Mouse (Mus musculus) midbrain, embryonic 16.5 days (tissue): ENCODE measurements at regions not wholly inside any gene's neighbourhood (a gene's known extent, or its start where the extent isn't known, plus 50 kb on each side); places are given as distances from the start of the nearest gene placed in this dataset.

Experiments
- ATAC-seq: fragments of 200-750 bp; cut with Nextera tagmentation; 2 replicates; pipeline ENCODE4 v1.8.0; 2017; ENCODE audit warnings: moderate TSS enrichment
- H3K27ac ChIP-seq: fragments of 300-500 bp; sonication (generic); 2 replicates; pipeline ENCODE4 v1.5.1; 2014; ENCODE audit warnings: mild to moderate bottlenecking, low read length, mixed read lengths
- H3K27me3 ChIP-seq: fragments of 300-500 bp; sonication (generic); 2 replicates; pipeline ENCODE4 v1.6.1; 2014; ENCODE audit warnings: low read depth, low read length, mixed read lengths; ENCODE audit not compliant: control insufficient read depth, insufficient read depth
- H3K36me3 ChIP-seq: fragments of 300-500 bp; sonication (generic); 2 replicates; pipeline ENCODE4 v1.6.1; 2014; ENCODE audit warnings: mild to moderate bottlenecking, low read length, moderate library complexity, mixed read lengths; ENCODE audit not compliant: control insufficient read depth, insufficient read depth
- H3K4me1 ChIP-seq: fragments of 300-500 bp; sonication (generic); 2 replicates; pipeline ENCODE4 v1.6.1; 2014; ENCODE audit warnings: mild to moderate bottlenecking, low read length, mixed read lengths; ENCODE audit not compliant: control insufficient read depth, insufficient read depth
- H3K4me2 ChIP-seq: fragments of 300-500 bp; sonication (generic); 2 replicates; pipeline ENCODE4 v1.6.1; 2014; ENCODE audit warnings: mild to moderate bottlenecking, low read length, mixed read lengths
- H3K4me3 ChIP-seq: fragments of 300-500 bp; sonication (generic); 2 replicates; pipeline ENCODE4 v1.5.1; 2014; ENCODE audit warnings: low read depth, mild to moderate bottlenecking, low read length, moderate library complexity, mixed read lengths
- H3K9ac ChIP-seq: fragments of 300-500 bp; sonication (generic); 2 replicates; pipeline ENCODE4 v1.6.1; 2014; ENCODE audit warnings: low read depth, low read length, mixed read lengths
- H3K9me3 ChIP-seq: fragments of 300-500 bp; sonication (generic); replicated peaks from 2 replicates; pipeline ENCODE4 v1.6.1; 2014; ENCODE audit warnings: mild to moderate bottlenecking, low read length, mixed read lengths; ENCODE audit not compliant: control insufficient read depth, poor library complexity, severe bottlenecking
- WGBS: fragments of 180-500 bp; shearing (Covaris S2); extraction: QIAGEN DNeasy Blood & Tissue Kit; methylation state at CpG from one replicate; pipeline ENCODE4 v1.1.7; 2014; 5-methylcytosine and 5-hydroxymethylcytosine counted together

DNA sequence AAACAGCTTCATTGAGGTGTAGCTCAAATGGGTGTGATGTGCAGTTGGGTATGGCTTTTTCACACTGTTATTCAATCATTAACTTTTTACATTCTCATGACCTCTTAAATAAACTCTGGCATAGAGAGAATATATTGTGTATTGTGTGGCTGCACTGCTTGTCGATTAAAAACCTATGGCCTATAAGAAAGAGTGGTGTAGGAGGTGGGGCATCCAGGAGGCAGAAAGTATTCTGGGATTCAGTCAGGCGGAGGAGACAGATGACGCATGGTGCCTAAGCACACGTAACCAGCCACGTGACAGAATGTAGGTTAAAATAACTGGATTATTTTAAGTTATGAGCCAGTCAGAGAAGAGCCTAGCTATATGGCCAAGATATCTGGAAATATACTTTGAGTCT lies 78.2 kb upstream of the Slc16a7 start:
- Histone ChIP-seq H3K27ac (no peak overlapping the region), H3K9me3 (no peaks in the 10 kb centered on the region), H3K9ac (no peak overlapping the region), H3K36me3 (no peaks in the 10 kb centered on the region), H3K4me3 (no peak overlapping the region), H3K27me3 (no peaks in the 10 kb centered on the region), H3K4me1 (no peaks in the 10 kb centered on the region), H3K4me2 (no peak overlapping the region)
- no peak for ATAC-seq
- WGBS, result 94% methylated on average over 5 of the region's 5 CpGs

DNA sequence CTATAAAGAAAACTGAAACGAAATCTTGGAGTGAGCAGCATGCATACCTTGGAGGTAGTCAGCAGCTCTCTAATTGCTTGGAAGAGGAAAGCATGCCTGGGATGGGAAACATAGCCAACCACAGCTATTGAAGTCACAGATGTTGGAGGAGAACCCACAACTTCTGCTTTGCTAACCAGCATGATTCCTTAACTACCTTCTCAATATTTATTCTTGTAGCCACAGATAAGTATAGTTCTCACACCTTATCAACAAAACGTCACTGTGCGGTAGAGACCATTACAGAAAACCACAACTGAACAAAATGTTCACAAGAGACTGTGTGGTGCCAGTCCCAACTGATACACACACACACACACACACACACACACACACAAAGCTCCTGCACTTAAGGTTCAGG lies 99.1 kb upstream of the Slc16a7 start:
- Histone ChIP-seq H3K4me3 (no peak overlapping the region), H3K27ac (no peak overlapping the region), H3K36me3 (no peaks in the 10 kb centered on the region), H3K4me2 (no peak overlapping the region), H3K9me3 (no peaks in the 10 kb centered on the region), H3K9ac (no peak overlapping the region), H3K4me1 (no peaks in the 10 kb centered on the region), H3K27me3 (no peaks in the 10 kb centered on the region)
- ATAC-seq, result no peak
- WGBS, result 88% methylated on average over 3 of the region's 3 CpGs

DNA sequence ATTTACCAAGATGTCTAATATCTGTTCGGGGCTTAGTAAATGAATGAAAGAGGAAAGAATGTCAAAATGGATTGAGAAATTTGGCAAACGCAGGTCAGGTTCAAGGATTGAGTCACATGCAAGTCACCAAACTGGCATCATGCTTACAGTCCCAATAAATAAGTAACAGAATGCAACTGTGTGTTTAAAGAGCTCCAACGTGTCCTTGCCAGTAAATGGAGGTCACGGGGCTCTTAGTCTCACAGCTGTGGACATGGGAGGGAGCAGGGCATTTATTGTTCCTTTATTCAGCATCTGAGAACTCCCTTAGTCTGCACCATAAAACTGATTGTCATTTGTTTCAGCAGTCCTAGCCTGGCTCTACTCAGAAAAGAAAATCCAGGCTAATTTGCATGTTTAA lies 101.1 kb upstream of the Slc16a7 start:
- Histone ChIP-seq H3K4me1 (no peaks in the 10 kb centered on the region), H3K27ac (no peak overlapping the region), H3K4me3 (no peak overlapping the region), H3K27me3 (no peaks in the 10 kb centered on the region), H3K9me3 (no peaks in the 10 kb centered on the region), H3K4me2 (no peak overlapping the region), H3K36me3 (no peaks in the 10 kb centered on the region), H3K9ac (no peak overlapping the region)
- ATAC-seq, result no peak
- 57% methylated on average over 4 of the region's 4 CpGs for WGBS

DNA sequence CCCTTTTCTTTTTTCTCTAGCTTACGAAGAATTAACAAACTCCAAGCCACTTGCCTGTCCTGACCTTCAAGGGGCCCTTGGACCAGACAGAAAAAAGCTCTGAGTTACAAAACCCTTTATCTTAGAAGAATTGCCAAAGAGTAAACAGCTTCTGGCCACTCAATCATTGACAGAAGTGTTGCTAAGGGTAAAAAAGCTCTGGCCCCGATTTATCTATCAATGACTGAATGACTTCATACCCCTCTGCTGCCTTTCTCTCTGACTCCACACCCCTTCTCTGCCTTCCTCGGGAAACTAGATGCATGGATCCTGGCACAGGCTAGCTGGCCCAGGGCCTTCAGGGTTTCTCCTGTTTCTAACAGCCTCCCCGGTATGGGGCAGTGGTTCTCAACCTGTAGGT lies 105.2 kb upstream of the Slc16a7 start:
- H3K27ac ChIP-seq, result no peak overlapping the region
- H3K9me3 ChIP-seq, result no peaks in the 10 kb centered on the region
- no peaks in the 10 kb centered on the region for H3K36me3 ChIP-seq
- no peaks in the 10 kb centered on the region for H3K27me3 ChIP-seq
- no peak for ATAC-seq
- WGBS, result 85% methylated on average over 4 of the region's 4 CpGs
- H3K4me2 ChIP-seq, result no peak overlapping the region
- H3K4me1 ChIP-seq, result no peaks in the 10 kb centered on the region
- no peak overlapping the region for H3K4me3 ChIP-seq
- no peak overlapping the region for H3K9ac ChIP-seq

DNA sequence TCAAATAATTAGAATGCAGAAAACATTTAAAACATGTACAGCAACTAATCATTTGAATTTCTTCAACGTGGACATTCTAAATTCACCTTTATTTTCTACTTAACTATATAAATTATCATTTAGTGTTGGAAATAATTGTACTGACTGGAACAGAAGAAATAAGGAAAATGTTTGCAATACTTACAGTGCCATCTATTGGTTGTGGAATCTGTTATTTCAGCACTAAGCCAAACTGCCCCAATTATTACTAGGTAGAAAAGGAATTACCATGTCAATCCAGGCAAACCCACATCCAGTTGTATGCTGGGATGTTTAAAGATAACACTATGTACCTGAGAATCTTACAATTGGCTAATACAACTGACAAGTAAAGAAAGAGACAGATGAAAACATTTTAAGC lies 109.1 kb upstream of the Slc16a7 start:
- Histone ChIP-seq H3K9me3 (0 out of 2 replicates have a peak, but pooled peaks cover 3% of the 10 kb centered on the region), H3K27me3 (no peaks in the 10 kb centered on the region), H3K36me3 (no peaks in the 10 kb centered on the region), H3K4me2 (no peak overlapping the region), H3K9ac (no peak overlapping the region), H3K4me1 (peaks cover 2% of the 10 kb centered on the region; the same call in 1 of the 2 replicates), H3K27ac (no peak overlapping the region), H3K4me3 (no peak overlapping the region)
- 29% methylated on average over 1 of the region's 1 CpGs for WGBS
- no peak for ATAC-seq

DNA sequence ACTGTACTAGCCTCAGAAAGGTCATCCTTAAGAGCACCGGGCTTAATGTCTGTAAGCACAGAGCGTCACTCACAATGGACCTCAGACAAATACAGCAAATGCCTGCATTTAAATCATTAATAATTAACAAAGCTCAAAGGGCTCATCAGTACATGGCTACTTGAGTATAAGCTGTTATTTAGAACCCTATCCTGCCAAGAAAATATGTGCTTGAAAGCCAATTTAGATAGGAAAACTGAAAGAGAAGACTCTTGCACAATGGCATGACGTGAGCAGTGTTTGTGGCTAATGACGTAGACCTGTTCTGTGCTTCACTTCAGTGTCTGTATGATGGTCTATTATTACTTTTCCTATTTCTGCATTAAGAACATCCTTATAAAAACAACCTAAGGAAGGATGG lies 111.1 kb upstream of the Slc16a7 start:
- no peak overlapping the region for H3K9ac ChIP-seq
- no peak overlapping the region for H3K27ac ChIP-seq
- 0 out of 2 replicates have a peak, but pooled peaks cover 3% of the 10 kb centered on the region for H3K9me3 ChIP-seq
- H3K4me3 ChIP-seq, result no peak overlapping the region
- no peaks in the 10 kb centered on the region for H3K27me3 ChIP-seq
- no peak overlapping the region for H3K4me2 ChIP-seq
- WGBS, result 73% methylated on average over 4 of the region's 4 CpGs
- ATAC-seq, result no peak
- no peaks in the 10 kb centered on the region for H3K36me3 ChIP-seq
- H3K4me1 ChIP-seq, result peaks cover 2% of the 10 kb centered on the region; the same call in 1 of the 2 replicates

DNA sequence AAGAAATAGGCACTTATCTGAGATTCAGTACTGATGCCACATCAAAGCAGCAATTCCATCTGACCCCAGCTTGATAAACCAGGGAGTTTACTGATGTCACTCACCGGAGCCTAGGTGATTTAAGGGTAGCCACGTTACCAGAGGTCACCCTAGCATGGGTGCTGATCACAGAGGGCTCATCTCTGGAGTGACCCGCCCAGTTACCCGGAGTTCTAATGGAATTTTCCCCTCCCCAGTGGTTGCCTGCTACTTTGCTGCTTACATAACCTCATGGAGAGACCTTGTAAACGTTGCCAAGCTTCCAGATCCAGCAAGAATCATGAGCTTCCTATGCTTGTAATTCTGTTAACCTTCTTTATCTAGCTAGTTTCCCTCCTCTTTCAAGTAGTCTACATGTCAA lies 125.8 kb upstream of the Slc16a7 start:
- Histone ChIP-seq H3K36me3 (no peaks in the 10 kb centered on the region), H3K4me2 (no peak overlapping the region), H3K9me3 (no peaks in the 10 kb centered on the region), H3K27ac (no peak overlapping the region), H3K27me3 (no peaks in the 10 kb centered on the region), H3K9ac (no peak overlapping the region), H3K4me1 (no peaks in the 10 kb centered on the region), H3K4me3 (no peak overlapping the region)
- no peak for ATAC-seq
- 77% methylated on average over 5 of the region's 5 CpGs for WGBS

DNA sequence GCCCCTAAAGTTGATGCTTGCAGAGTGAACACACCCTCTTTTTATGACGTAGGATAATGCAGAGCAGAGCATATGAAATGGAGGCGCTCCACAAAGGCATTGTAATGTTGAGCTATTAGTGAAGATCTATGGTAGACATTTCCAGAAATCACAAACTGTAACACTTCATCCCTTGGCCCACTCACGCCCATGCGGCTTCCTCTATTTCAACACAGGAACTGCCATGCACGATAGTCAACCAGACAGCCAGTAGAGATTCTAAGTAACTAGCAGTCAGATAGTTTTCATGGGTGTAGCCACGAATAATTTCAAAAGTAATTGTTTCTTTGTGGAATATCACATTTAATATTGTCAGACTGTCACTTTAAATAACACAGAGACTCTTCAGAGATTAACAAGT lies 141.6 kb upstream of the Slc16a7 start:
- 89% methylated on average over 6 of the region's 6 CpGs for WGBS
- ATAC-seq, result no peak
- no peaks in the 10 kb centered on the region for H3K36me3 ChIP-seq
- H3K4me3 ChIP-seq, result no peak overlapping the region
- H3K27ac ChIP-seq, result no peak overlapping the region
- H3K27me3 ChIP-seq, result no peaks in the 10 kb centered on the region
- no peaks in the 10 kb centered on the region for H3K9me3 ChIP-seq
- no peak overlapping the region for H3K9ac ChIP-seq
- H3K4me1 ChIP-seq, result no peaks in the 10 kb centered on the region
- H3K4me2 ChIP-seq, result no peak overlapping the region

DNA sequence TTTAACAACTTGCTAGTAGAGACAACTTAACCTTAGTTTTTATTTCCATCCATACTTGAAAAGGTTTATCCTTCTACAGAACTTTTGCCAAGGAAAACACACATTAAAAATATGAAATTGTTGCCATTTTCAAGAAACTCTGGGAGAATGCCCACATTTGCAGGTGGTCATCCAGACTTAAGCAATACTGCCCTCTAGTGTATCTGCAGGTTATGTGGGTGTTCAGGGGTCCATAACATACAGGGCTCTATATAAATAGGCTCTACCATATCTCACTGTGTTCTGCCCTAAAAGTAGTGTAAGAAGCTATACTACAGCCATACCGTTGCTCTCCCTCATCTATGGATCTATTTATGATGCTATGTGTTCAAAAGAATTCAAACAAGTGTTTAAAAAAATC lies 149.1 kb upstream of the Slc16a7 start:
- H3K27me3 ChIP-seq, result no peaks in the 10 kb centered on the region
- no peak overlapping the region for H3K4me3 ChIP-seq
- WGBS, result 43% methylated on average over 1 of the region's 1 CpGs
- no peaks in the 10 kb centered on the region for H3K4me1 ChIP-seq
- no peaks in the 10 kb centered on the region for H3K9me3 ChIP-seq
- ATAC-seq, result no peak
- H3K27ac ChIP-seq, result no peak overlapping the region
- H3K9ac ChIP-seq, result no peak overlapping the region
- H3K4me2 ChIP-seq, result no peak overlapping the region
- H3K36me3 ChIP-seq, result no peaks in the 10 kb centered on the region
